Mouse (Mus musculus): ENCODE data around the gene Tmem214.

Tmem214 gene

DNA sequence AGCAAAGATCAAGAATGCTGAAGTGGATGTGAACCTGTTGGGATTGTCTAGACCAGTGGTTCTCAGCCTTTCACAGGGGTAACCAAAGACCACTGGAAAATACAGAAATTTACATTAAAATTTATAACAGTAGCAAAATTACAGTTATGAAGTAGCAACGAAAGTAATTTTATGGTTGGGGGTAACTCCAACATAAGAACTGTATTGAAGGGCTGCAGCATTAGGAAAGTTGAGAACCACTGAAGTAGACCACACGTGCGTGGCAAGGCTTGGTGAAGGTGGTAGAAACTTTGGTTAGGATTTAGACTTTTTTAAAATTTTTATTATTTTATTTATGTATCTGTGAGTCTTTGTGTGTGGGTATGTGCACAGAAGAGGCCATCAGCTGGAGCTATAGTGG lies at the start of gene Tmem214:
TSS of gene Tmem214 (plus strand) at position 301 of the 400 bp plus-strand sequence.
- no peak for DNase-seq (ENCODE audit: extremely low spot score, low spot score)

DNA sequence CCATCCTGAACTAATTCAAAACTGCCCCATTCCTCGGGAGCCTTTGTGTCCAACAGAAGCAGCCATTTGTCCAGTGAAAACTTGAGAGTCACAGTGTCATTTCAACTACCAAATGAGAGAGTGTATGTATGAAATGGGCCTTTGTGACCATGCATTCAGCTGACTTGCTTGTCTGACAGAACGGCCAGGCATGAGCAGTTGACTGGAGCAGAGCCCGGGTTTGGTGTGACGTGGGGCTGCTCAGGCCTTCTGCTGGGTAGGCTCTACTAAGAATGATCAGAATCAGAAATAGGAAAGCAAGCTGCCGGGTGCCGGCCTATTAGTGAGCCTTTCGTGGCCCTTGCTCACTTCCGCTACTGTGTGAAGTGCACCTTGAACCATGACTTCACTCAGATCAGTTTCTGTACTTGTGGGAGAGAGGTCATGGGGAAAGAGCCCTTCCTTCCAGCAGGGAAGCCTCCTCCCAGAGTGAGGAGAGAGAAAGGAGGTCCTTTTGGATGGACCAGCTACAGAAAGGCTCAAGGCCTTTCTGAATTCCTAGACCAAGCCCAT lies 49.0 kb upstream of the Tmem214 start:
- no peak for DNase-seq (ENCODE audit: extremely low spot score, low spot score)

DNA sequence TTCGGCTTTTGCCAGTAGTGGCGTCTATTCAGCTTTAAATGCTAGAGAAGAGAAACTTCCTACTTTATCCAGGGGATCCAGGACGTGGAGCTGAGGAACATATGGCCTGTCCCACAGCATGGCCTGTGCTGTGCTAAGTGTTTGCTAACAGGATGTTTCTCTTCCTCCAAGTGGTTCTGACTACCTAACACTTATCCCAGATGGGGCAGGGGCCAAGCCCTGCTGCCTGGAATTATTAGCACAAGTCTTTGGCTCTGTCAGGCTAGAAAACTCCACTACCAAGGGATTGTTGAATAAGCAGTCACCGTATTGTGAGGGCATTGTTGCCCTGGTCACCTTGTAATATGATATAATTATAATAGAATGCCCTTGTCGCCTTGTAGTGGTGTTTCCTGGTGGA lies 45.1 kb upstream of the Tmem214 start:
- no peak for DNase-seq (ENCODE audit: extremely low spot score, low spot score)

DNA sequence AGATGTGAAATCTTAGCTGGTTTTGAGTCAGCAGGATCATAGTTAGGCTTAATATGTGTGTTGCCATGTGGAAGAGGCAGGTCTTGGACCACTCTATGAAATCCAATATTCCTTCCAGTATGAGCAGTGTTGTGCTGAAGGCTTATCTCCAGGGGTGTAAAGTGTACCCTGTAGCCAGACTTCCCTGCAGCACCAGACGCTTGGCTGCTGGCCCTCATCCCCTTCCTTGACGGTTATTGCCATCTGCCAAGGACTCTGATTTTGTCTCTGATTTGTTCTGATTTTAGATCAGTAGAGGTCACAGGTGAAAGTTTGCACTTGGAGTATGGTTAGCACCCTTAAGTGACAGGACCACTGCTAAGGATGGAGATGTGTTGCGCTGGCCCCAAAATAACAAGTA lies 44.7 kb upstream of the Tmem214 start:
- no peak for DNase-seq (ENCODE audit: extremely low spot score, low spot score)

DNA sequence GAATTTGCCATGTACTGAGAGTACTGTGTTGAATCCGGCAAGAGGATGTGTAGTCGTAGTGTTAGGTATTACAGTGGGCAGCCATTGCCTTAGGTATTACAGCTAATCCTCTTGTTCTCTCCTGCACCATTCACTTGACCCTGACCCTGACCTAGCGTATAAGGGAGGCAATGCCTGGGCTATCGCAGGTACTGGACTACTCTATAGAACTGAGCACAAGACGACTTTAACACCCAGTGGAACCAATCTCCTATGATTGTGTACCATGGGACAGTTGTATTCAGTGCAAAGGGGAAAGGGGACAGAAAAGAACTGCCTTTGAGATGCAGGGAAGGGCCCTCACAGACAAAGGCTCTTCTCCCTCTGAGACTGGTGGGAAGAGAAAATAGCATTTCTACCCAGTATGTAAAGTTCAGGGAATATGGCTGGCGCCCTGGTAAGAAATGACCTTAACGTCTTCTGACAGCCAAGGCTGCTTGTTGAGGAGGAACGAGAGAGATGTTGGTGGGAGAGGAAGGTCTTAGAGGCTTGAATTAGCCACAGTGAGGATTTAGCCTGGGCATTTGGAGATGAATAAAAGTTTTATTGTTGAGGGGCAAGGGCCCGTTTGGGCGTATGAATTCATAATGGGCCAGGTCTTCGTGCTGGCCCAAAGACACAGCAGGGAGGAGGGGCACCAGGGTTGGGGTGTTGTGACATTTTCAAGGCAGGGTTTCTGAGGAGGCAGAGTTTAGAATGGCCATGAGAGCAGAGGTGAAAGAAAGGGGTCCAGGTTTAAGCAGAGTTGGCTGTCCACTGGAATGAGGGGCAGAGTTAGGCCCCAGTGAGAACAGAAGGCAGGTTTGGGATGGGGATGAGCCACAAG lies 43.5 kb upstream of the Tmem214 start:
- DNase-seq (ENCODE audit: extremely low spot score, low spot score), result no peak

DNA sequence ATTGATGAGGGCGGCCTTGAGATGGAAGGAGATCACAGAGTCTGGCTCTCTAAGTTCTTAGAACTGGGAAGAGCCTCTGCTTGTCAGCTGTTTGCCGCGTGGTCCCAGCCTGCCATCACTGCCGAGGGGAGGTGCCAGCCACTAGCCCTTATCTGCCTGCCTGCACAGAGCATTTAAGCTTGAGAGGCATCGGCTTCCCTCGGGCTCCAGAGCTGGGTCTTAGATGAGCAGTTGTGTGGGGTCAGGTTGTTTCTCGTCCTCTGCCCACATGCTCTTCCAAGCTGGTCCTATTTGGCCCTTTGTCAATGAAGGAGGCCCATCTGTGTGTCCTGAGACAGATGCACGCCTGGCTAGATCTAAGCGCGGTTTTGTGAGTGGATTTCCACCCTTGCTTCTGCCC lies 42.6 kb upstream of the Tmem214 start:
- DNase-seq (ENCODE audit: extremely low spot score, low spot score), result no peak

DNA sequence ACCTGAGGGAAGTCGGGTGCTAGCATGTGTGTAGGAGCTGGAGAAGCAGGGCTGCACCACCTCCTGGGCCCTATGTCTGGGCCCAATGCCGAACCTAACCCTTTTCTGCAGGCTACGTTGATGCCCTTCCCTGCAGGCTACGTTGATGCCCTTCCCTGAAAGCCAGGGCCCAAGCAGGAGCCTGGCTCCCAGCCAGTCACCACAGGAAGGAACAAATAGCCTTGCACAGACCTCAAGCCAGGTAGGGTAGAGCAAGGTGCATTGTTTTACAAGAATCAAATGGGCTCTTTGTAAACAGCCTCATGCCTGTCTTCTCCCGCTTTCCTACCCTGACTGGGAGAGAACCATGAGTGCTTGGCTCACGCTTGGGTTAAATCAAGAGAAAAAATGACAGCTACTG lies 42.0 kb upstream of the Tmem214 start:
- no peak for DNase-seq (ENCODE audit: extremely low spot score, low spot score)

DNA sequence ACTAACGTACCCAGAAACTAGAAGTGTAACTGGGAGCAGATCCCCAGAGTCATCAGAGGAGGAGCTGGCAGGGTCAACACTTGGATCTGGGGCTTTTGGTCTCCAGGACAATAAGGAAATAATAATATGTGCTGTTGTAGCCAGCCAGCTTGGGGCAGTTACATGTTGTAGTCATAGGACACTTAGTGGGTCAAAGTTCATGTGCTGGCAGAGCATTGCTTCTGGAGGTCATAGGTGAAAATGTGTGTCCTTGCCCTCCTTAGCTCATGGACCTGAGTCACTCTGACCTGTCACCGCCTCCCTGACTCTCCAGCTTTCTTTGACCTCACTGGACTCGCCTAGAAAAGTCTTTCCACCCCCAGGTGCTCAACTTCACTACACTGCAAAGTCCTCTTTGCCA lies 34.4 kb upstream of the Tmem214 start:
- DNase-seq (ENCODE audit: extremely low spot score, low spot score), result no peak

DNA sequence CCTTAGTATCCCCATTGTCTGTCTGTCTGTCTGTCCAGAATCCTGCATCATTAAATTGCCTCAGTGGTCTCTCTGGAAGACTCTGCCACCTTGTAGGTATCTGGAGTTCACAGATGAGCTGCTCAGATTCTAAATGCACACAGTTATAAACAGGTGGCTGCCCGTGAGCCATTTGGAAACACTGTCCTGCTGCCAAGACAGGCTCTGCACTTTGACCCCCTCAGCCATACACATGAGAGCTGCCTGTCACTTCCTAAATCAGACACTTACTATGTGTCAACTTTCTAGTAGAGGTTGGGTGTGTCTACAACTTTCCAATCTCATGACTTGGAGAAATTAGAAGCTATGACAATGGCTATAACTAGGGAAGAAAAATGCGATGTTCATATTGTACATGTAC lies 28.1 kb upstream of the Tmem214 start:
- no peak for DNase-seq (ENCODE audit: extremely low spot score, low spot score)

DNA sequence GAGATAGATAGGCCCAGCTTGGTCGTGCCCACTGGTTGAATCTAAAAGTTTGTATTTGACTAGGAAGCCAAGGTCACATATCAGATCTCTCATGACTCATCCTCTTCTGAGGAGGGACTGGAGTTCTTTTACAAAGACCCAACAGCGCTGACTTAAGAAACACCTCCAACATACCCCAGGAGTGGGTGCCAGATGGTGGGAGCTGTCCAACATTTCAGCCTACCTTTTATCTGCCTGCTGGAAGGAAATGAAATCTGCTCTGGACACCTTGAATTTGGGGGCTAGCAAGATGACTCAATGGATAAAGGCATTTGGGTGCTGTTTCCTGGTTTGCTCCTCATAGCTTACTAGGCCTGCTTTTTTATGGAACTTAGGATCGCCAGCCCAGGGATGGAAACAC lies 25.9 kb upstream of the Tmem214 start:
- no peak for DNase-seq (ENCODE audit: extremely low spot score, low spot score)

DNA sequence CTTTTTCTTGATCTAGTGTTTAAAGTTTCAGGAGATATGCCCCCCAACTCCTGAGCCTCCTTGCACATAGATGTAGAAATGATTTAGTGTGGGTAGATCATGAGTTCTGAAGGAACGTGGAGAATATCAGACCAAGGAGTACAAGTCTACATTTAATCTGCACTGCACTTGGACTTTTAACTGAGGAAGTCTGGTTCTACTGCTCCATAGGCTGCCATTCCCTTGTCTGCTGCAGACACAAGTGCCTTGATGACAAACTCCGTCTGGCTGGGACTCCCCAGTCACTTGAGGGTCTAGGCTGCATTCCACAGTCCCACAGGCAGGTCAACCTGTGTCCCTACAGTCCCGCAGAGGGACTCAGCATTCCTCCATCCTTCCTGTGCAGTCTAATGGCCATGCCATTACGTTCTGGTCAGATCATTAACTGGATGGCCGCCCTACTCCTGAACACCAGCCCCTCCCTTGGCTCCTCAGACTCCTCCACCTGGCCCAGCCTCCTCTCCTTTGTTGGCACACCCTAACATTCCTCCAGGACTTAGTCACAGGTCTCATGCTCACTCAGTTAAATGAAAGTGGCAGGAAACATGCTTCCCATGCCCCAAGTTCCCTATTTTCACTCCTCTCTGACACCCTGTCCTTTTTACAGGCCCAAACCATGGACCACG lies 17.8 kb upstream of the Tmem214 start:
- no peak for DNase-seq (ENCODE audit: extremely low spot score, low spot score)

DNA sequence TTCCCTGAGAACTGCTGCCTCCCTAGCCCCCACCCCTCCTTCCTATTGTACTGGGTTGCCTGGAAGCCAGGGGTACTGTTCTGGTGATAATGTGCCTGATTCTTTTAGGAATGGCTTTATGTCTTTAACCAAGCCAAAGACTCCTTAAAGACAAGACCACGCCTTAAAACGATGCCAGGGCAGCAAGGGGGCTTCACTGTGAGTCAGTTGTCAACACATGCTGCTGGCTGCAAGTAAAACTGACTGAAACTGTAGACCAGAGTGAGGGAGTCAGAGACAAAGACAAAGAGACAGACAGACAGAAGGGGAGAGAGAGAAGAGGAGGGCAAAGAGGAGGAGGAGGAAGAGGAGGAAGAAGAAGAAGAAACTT lies 17.3 kb upstream of the Tmem214 start:
- DNase-seq (ENCODE audit: extremely low spot score, low spot score), result no peak

DNA sequence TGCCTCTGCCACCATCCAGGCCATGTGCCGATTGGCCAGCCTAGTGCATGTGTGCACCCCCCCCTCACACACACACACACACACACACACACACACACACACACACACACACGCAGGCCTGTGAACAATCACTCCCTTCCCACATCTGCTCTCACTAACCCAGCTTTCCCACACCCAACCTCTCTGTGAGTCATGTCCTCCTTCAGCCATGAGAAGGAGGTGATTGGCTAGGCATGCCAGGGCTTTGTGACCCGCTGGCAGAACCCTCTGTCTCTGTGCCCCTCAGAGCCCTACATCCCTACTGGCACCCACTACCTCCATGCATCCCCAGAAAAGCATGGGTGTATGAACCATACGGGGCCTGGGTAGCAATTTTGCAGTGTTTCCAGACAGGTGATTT lies 14.3 kb upstream of the Tmem214 start:
- DNase-seq (ENCODE audit: extremely low spot score, low spot score), result no peak

DNA sequence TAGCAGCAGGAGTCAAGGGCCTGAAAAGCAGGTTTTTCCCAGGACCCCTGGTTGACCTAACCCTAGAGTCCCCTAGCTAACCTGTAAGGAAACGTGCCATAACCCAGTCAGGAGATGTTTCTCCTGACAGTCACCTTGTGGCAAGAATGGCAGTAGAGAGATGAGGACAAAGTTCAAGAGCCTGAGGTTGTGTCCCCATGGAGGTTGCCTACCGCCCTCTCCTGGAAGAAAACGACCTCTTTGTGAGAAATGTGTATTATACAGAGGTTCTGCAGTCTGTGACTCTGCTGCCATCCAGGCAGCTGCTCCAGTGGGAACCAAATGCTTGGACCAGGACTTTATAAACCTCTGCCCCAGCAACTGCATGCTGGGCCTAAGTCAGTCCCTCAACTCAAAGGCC lies 12.1 kb upstream of the Tmem214 start:
- no peak for DNase-seq (ENCODE audit: extremely low spot score, low spot score)

DNA sequence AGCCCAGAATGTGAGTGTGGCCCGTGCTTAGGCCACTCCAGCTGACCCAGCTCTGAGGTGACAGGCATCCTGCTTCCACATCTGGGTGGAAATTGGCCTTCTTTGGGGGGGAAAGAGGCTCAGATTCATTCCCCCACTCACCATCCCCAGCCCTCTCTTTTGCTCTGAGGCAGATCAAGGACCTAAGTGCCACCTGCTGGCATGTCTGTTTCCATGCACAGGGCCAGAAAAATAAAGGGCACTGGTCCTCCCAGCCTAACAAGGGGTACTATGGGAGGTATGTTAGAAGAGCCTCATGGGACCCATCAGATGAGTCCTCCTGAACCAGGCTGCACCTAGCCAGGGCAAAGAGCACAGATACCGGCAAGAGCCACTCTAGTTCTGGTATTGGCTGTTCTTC lies 11.7 kb upstream of the Tmem214 start:
- no peak for DNase-seq (ENCODE audit: extremely low spot score, low spot score)

DNA sequence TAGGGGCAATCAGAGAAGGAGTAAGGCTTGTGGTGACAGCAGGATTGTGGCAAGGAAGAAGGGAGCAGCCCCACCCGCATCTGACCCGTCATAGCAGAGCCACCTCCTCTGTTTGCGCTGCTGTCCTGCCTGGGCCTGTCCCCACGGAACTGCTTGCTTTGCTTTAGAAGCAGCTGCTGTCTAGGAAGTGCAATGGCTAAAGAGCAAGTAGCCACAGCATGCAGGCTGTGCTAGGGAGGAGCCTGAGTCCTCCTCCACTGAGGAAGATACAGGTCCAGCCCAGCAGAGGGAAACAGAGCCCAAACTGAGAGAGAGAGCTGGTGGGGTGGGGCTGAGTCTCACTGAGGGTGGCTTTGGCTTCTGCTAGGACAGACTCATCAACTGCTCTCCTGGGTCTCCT lies 4.0 kb upstream of the Tmem214 start:
- no peak for DNase-seq (ENCODE audit: extremely low spot score, low spot score)

DNA sequence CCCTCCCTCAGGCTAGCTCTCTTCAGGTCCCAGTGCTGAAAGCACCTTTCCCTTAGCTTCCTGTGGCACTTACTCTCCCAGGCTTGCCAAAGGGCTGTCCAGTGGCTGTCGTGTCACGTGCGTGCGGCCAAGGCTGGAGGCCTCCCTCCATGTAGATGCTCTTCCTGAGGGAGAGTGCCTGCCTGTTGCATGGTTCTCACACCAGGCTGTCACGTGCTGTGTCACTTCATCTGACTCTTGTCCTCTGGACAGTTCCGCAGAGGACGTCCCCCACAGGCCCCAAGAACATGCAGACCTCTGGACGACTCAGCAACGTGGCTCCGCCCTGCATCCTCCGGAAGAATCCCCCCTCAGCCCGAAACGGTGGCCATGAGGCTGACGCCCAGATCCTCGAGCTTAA lies 3.5 kb upstream of the Tmem214 start:
- no peak for DNase-seq (ENCODE audit: extremely low spot score, low spot score)

DNA sequence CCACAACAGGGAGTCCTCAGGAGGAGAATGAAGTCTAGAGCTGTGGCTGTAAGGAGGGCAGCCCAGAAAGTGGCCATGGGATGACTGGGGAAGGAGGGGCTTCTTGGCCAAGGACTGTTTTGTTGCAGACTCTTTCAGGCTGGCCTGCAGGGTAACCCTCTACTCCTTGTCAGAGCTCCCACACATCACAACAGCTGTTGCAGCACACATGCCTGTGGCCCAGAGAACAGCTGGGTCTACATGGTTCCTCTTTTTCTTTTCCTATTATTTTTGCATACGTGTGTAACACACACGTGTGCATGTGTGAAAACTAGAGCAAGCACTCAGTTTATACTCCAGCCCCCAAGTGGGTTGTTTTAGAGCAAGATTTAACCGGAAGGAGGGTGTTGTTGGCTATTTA lies 941 bp upstream of the Tmem214 start:
- no peak for DNase-seq (ENCODE audit: extremely low spot score, low spot score)

DNA sequence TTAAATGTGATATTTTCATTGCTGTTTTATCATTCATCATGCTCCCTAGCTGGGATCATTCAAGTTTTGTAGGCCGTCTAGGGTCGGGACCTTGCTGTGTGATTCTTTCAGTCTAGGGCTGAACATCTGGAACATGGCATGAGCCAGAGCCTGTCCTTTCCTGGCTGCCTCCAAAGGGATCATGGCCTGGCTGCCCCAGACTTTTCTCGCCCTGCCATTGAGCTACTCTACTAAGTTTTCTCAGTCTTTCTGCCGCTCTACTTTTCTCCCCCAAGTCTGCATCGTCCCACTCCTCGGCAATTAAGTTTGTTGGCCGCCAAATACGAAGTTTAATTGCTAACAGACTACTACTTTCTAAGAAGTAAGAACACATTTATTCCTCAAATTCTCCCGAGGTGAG lies 1.2 kb downstream of the Tmem214 start:
- DNase-seq (ENCODE audit: extremely low spot score, low spot score), result no peak

DNA sequence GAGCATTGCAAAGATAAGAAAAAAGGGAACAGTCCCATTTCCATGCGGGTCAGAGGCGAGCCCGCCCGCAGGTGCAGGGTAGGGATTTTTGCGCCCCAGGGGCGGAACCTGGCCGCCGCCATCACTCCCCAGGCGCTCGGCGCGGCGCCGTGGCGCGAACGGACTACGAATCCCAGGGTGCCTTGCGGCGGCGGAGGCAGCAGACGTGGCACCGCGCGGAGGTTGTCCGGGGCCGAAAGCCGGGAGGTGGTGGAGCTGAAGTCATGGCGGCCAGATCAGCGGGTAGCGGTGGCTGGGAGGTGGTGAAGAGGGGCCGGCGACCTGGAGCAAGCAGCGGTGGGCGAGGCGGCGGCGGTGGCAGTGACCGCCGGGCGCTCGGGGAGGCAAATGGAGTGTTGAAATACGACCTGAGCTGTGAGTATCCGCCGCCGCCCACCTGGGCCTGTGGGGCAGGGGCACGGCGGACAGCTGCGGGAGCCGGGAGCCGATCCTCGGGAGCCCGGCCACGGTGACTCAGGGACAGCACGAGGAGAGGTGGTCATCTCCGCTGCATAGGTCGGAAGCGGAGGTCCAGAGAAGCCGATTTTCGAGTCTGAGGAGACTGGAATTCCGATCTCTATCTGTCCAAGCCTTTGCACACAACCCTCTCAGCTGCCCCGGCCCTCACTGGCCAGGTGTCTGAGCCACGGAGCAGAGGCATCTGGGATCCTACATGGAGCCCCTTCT lies 1.8 kb downstream of the Tmem214 start:
- peak; percentile 89 for DNase-seq (ENCODE audit: extremely low spot score, low spot score)

DNA sequence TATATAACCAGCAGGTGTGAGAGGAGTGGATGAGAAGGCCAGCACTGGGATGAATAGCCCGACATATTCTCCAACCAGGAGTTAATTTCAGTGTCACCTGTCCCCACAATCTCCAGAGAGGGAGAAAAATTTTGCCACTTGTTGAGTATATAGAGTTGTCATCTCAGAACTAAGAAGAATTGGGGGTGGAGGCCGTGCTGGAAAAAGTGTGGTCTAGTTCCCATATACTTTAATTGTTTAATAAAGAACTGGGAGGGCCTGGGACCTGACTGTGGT lies 2.3 kb downstream of the Tmem214 start:
- DNase-seq (ENCODE audit: extremely low spot score, low spot score), result no peak

DNA sequence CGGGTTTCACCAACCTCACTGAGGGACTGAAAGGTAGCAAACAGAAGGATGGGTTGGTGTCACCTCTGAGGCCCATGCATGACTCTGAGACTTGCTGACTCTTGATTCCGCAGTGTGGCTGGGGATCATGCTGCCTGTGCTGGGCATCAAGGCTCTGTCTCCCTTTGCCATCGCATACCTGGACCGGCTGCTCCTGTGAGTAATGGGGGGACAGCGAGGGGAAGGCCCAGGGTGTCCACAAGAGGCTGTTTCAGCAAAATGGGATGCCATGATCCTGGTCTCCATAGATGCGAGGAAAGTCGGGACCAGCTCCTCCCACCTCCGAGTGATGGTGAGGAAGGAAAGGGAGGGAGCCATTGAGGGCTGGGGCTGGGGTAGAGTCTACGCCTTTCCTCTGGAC lies 4.8 kb downstream of the Tmem214 start:
- no peak for DNase-seq (ENCODE audit: extremely low spot score, low spot score)
